Mouse (Mus musculus) brown adipose tissue, adult 24 weeks (tissue): ENCODE results near the gene Spg20. TPM values are rescaled to one million over a fixed set of nuclear protein-coding genes. Genes with fewer than 3 reads are reported as not detected.

Experiments
- H3K27ac ChIP-seq: fragments of 200-500 bp; replicated peaks from 2 replicates; pipeline ENCODE4 v1.5.1; 2012; ENCODE audit warnings: low read depth, mild to moderate bottlenecking, low read length
- H3K4me1 ChIP-seq: fragments of 200-500 bp; 2 replicates; pipeline ENCODE4 v1.6.1; 2012; ENCODE audit warnings: low read length, mixed read lengths; ENCODE audit not compliant: control insufficient read depth, insufficient read depth, insufficient read length
- H3K4me3 ChIP-seq: fragments of 200-500 bp; 2 replicates; pipeline ENCODE4 v1.5.1; 2012; ENCODE audit warnings: low read depth, mild to moderate bottlenecking, low read length, moderate library complexity; ENCODE audit not compliant: insufficient read depth
- polyA plus RNA-seq: library from polyadenylated mRNA; stranded (reverse); fragments of >200 nt; gene quantifications from 2 replicates; pipeline ENCODE4 v1.2.4, GENCODE M21; 2012; ENCODE audit not compliant: missing spikeins, insufficient read depth, insufficient read length

Gene Spg20
- polyA plus RNA-seq, 1 experiment = 17.8 TPM

- no peaks in the 10 kb centered on the region for H3K4me1 ChIP-seq
- no peak overlapping the region for H3K27ac ChIP-seq
- no peak overlapping the region for H3K4me3 ChIP-seq
Observed at GRCm38 (mm10) chr3:55088359-55088758, 23.5 kb upstream of the Spg20 start.

GRCm38 (mm10) chr3:55088843-55089242 lies 23.1 kb upstream of the Spg20 start:
- H3K4me1 ChIP-seq = no peaks in the 10 kb centered on the region
- H3K27ac ChIP-seq = no peak overlapping the region
- no peak overlapping the region for H3K4me3 ChIP-seq

- Histone ChIP-seq H3K4me3 (no peak overlapping the region), H3K4me1 (no peaks in the 10 kb centered on the region), H3K27ac (no peak overlapping the region)
Observed at GRCm38 (mm10) chr3:55089291-55089690, 22.6 kb upstream of the Spg20 start.

- Histone ChIP-seq H3K27ac (no peak overlapping the region), H3K4me1 (peaks cover 2% of the 10 kb centered on the region; the same call in 1 of the 2 replicates), H3K4me3 (no peak overlapping the region)
Observed at GRCm38 (mm10) chr3:55093161-55093560, 18.7 kb upstream of the Spg20 start.

- H3K27ac ChIP-seq = no peak overlapping the region
- no peak overlapping the region for H3K4me3 ChIP-seq
Observed at GRCm38 (mm10) chr3:55095968-55096654, 15.8 kb upstream of the Spg20 start.

GRCm38 (mm10) chr3:55096655-55097005 lies 15.3 kb upstream of the Spg20 start:
- Histone ChIP-seq H3K27ac (no peak overlapping the region), H3K4me3 (no peak overlapping the region), H3K4me1 (peaks cover 2% of the 10 kb centered on the region; the same call in 1 of the 2 replicates)

More at GRCm38 (mm10) chr3:55095968-55096654, 15.8 kb upstream of the Spg20 start:
- peaks cover 2% of the 10 kb centered on the region; the same call in 1 of the 2 replicates for H3K4me1 ChIP-seq

GRCm38 (mm10) chr3:55097186-55097585 lies 14.7 kb upstream of the Spg20 start:
- H3K4me3 ChIP-seq = no peak overlapping the region
- no peak overlapping the region for H3K27ac ChIP-seq
- H3K4me1 ChIP-seq = peaks cover 2% of the 10 kb centered on the region; the same call in 1 of the 2 replicates

GRCm38 (mm10) chr3:55098014-55098413 lies 13.9 kb upstream of the Spg20 start:
- Histone ChIP-seq H3K27ac (no peak overlapping the region), H3K4me3 (no peak overlapping the region), H3K4me1 (peaks cover 2% of the 10 kb centered on the region; the same call in 1 of the 2 replicates)

GRCm38 (mm10) chr3:55098990-55099389 lies 12.9 kb upstream of the Spg20 start:
- no peak overlapping the region for H3K27ac ChIP-seq
- H3K4me3 ChIP-seq = no peak overlapping the region
- H3K4me1 ChIP-seq = peaks cover 2% of the 10 kb centered on the region; the same call in 1 of the 2 replicates

GRCm38 (mm10) chr3:55101092-55101491 lies 10.8 kb upstream of the Spg20 start:
- Histone ChIP-seq H3K4me1 (peaks cover 2% of the 10 kb centered on the region; the same call in 1 of the 2 replicates), H3K27ac (no peak overlapping the region), H3K4me3 (no peak overlapping the region)

- Histone ChIP-seq H3K27ac (no peak overlapping the region), H3K4me3 (no peak overlapping the region), H3K4me1 (no peaks in the 10 kb centered on the region)
Observed at GRCm38 (mm10) chr3:55105372-55106023, 6.4 kb upstream of the Spg20 start.

GRCm38 (mm10) chr3:55106051-55106450 lies 5.9 kb upstream of the Spg20 start:
- Histone ChIP-seq H3K4me3 (no peak overlapping the region), H3K4me1 (no peaks in the 10 kb centered on the region), H3K27ac (no peak overlapping the region)

- Histone ChIP-seq H3K4me3 (no peak overlapping the region), H3K27ac (no peak overlapping the region)
Observed at GRCm38 (mm10) chr3:55109097-55109496, 2.8 kb upstream of the Spg20 start.

GRCm38 (mm10) chr3:55112710-55113415 lies 955 bp downstream of the Spg20 start:
- Histone ChIP-seq H3K27ac (peak overlapping the region; percentile 86), H3K4me3 (peak overlapping the region; percentile 93), H3K4me1 (0 out of 2 replicates have a peak, but pooled peaks cover 5% of the 10 kb centered on the region)

More at GRCm38 (mm10) chr3:55109097-55109496, 2.8 kb upstream of the Spg20 start:
- H3K4me1 ChIP-seq = 0 out of 2 replicates have a peak, but pooled peaks cover 3% of the 10 kb centered on the region
